Mouse (Mus musculus) liver, adult 2 months (tissue): ENCODE measurements around the gene Spata13. TPM values are rescaled to one million over a fixed set of nuclear protein-coding genes. Genes with fewer than 3 reads are reported as not detected.

Experiments used
- DNase-seq: peaks from one replicate; pipeline ENCODE4 v3.0.0-alpha.2; 2011; ENCODE audit warnings: low read depth, low spot score; ENCODE audit errors: extremely low read depth
- H3K27ac ChIP-seq: fragments of 200-500 bp; replicated peaks from 2 replicates; pipeline ENCODE4 v1.5.1; 2012; ENCODE audit warnings: low read depth, mild to moderate bottlenecking, control low read depth, inconsistent platforms, low read length; ENCODE audit not compliant: insufficient read depth
- H3K27me3 ChIP-seq: fragments of 200-500 bp; 2 replicates; pipeline ENCODE4 v1.6.1; 2012; ENCODE audit warnings: mild to moderate bottlenecking, moderate library complexity, low read length, inconsistent platforms; ENCODE audit not compliant: control insufficient read depth, insufficient read depth
- H3K36me3 ChIP-seq: fragments of 200-500 bp; 2 replicates; pipeline ENCODE4 v1.6.1; 2012; ENCODE audit warnings: low read length, inconsistent platforms; ENCODE audit not compliant: control insufficient read depth, insufficient read depth
- H3K4me1 ChIP-seq: fragments of 200-500 bp; 2 replicates; pipeline ENCODE4 v1.6.1; 2011; ENCODE audit warnings: low read length; ENCODE audit not compliant: control insufficient read depth, insufficient read depth
- H3K4me3 ChIP-seq: fragments of 200-500 bp; 2 replicates; pipeline ENCODE4 v1.5.1; 2011; ENCODE audit warnings: low read depth, mild to moderate bottlenecking, control low read depth, low read length, moderate library complexity; ENCODE audit not compliant: insufficient read depth
- H3K79me2 ChIP-seq: fragments of 200-500 bp; 2 replicates; pipeline ENCODE4 v1.6.1; 2012; ENCODE audit warnings: inconsistent platforms, mild to moderate bottlenecking, low read length, moderate library complexity; ENCODE audit not compliant: control insufficient read depth, insufficient read depth
- H3K9ac ChIP-seq: fragments of 200-500 bp; 2 replicates; pipeline ENCODE4 v1.6.1; 2012; ENCODE audit warnings: low read depth, mild to moderate bottlenecking, control low read depth, inconsistent platforms, low read length
- CTCF ChIP-seq: fragments of 200-500 bp; IDR thresholded peaks from 2 replicates; pipeline ENCODE4 v1.5.1; 2011; ENCODE audit warnings: low read depth, low read length, control low read depth
- POLR2A ChIP-seq: fragments of 200-500 bp; IDR thresholded peaks from 2 replicates; pipeline ENCODE4 v1.6.1; 2011; ENCODE audit warnings: low read length, control low read depth; ENCODE audit not compliant: insufficient read depth; ENCODE audit errors: extremely low read depth
- WGBS: fragments of 180-500 bp; shearing (Covaris S2); methylation state at CpG from one replicate; pipeline ENCODE4 v1.1.7; 2018; 5-methylcytosine and 5-hydroxymethylcytosine counted together
- polyA plus RNA-seq: library from polyadenylated mRNA; depleted of rRNA; stranded (reverse); fragments of >200 nt; gene quantifications from 2 replicates; pipeline ENCODE4 v1.2.3, GENCODE M21; 2012
- total RNA-seq: library from RNA; depleted of rRNA; stranded (reverse); fragments of >200 nt; gene quantifications from 2 replicates; pipeline ENCODE4 v1.2.3, GENCODE M21; 2014

Spata13 gene
- total and polyA plus RNA-seq, 2 experiments, result 11.9 to 20.6 TPM

DNA sequence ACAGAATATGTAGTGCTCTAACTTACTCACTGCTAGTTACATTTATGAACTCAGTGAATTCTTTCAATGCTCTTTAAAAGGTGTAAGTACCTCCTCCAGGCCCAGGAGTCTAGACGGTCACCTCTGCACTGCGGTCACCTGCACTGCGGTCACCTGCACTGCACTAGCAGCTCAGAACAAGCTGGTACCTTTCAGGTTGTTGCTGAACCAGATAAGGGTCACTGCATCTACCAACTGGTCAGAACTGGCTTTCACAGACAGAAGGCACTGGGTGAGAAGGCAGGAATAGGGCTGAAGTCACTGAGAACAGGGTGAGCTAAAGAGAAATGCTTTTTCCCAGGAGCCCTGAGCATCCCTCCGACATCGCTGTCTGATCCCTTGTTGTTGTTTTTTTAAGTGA lies 120.9 kb downstream of the Spata13 start:
- no peak overlapping the region for H3K4me3 ChIP-seq
- H3K9ac ChIP-seq, result no peak overlapping the region
- no peaks in the 10 kb centered on the region for H3K79me2 ChIP-seq
- no peak for TF ChIP-seq POLR2A
- TF ChIP-seq CTCF, result no peak
- H3K27ac ChIP-seq, result no peak overlapping the region
- WGBS, result 96% methylated on average over 5 of the region's 5 CpGs
- no peak for DNase-seq
- no peaks in the 10 kb centered on the region for H3K4me1 ChIP-seq
- H3K27me3 ChIP-seq, result no peaks in the 10 kb centered on the region
- peaks cover 45% of the 10 kb centered on the region for H3K36me3 ChIP-seq

DNA sequence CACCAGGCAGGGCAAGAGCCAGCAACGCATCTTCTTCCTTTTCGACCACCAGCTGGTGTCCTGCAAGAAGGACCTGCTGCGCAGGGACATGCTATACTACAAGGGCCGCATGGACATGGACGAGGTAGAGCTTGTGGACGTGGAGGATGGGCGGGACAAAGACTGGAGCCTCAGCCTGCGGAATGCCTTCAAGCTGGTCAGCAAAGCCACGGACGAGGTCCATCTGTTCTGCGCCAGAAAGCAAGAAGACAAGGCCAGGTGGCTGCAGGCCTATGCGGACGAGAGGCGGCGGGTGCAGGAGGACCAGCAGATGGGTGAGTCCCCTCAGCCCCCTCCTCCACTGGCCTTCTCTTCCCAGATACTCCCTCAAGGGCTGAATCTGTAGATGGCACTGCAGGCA lies 122.5 kb downstream of the Spata13 start:
- Histone ChIP-seq H3K27ac (no peak overlapping the region), H3K9ac (no peak overlapping the region), H3K79me2 (no peaks in the 10 kb centered on the region), H3K4me3 (no peak overlapping the region), H3K36me3 (peaks cover 54% of the 10 kb centered on the region), H3K4me1 (no peaks in the 10 kb centered on the region), H3K27me3 (no peaks in the 10 kb centered on the region)
- 96% methylated on average over 15 of the region's 15 CpGs for WGBS
- TF ChIP-seq CTCF, result no peak
- no peak for TF ChIP-seq POLR2A
- DNase-seq, result no peak

DNA sequence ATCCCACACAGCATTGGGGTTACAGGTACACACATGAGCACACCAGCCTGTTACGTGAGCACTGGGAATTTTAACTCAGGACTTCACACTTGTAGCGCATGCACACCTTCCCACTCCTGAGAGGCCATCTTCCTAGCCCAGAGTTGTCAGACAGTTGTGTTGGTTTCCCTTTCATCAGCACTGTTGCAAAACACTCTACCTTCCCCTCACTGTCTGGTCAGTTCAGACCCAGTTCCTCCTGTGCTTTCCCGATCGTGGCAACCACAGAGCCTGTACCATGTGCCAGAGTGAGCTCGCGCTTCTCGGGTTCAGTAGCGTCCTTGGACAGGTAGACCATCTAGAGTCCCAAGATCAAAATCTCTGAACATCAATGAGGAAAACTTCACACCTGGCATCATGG lies 123.5 kb downstream of the Spata13 start:
- DNase-seq, result no peak
- H3K4me3 ChIP-seq, result no peak overlapping the region
- no peaks in the 10 kb centered on the region for H3K27me3 ChIP-seq
- WGBS, result 91% methylated on average over 8 of the region's 8 CpGs
- no peaks in the 10 kb centered on the region for H3K4me1 ChIP-seq
- no peaks in the 10 kb centered on the region for H3K79me2 ChIP-seq
- TF ChIP-seq CTCF, result no peak
- TF ChIP-seq POLR2A, result no peak
- no peak overlapping the region for H3K9ac ChIP-seq
- peaks cover 60% of the 10 kb centered on the region for H3K36me3 ChIP-seq
- H3K27ac ChIP-seq, result no peak overlapping the region

DNA sequence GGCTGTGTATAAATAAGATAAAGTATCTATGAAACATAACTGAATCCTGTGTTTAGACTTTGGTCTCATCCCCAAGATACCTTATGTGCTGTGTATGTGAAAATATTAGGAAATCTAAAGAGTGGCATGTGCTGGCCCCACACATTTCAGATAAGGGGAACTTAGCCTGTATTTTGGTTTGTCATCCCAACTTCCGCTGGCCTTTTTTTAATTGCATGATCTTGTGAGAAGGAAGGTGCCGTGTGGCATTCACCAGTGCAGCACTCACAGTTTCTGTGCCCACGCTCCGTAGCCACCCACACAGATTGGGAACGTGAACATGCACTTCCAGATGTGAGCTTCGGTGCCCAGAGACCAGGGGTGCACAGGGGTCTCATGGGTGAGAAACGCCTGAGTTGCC lies 123.9 kb downstream of the Spata13 start:
- Histone ChIP-seq H3K27ac (no peak overlapping the region), H3K36me3 (peaks cover 62% of the 10 kb centered on the region), H3K27me3 (no peaks in the 10 kb centered on the region), H3K79me2 (no peaks in the 10 kb centered on the region), H3K4me1 (no peaks in the 10 kb centered on the region), H3K9ac (no peak overlapping the region), H3K4me3 (no peak overlapping the region)
- TF ChIP-seq CTCF (no peak), POLR2A (no peak)
- no peak for DNase-seq
- WGBS, result 98% methylated on average over 7 of the region's 7 CpGs

DNA sequence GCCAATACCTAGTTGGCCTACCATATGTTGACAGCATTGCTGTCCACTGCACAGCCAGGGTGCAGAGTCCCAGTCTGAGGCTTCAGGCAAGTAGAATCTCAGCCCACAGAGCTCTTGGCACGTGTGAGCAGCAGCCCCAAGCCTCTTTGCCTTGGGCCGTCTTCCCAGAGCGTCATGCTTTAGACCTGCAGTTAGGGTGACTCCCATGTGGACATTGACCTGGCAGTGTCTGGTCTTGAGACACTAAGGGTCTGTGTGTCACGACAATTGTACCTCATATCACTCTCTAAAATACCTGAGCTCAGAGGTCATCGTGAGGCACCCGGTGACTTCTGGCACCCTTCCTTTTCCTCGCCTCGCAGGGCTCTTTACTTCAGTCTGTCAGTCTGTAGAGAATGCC lies 125.3 kb downstream of the Spata13 start:
- Histone ChIP-seq H3K4me3 (no peak overlapping the region), H3K27me3 (no peaks in the 10 kb centered on the region), H3K79me2 (no peaks in the 10 kb centered on the region), H3K27ac (no peak overlapping the region), H3K9ac (no peak overlapping the region), H3K4me1 (no peaks in the 10 kb centered on the region), H3K36me3 (peaks cover 59% of the 10 kb centered on the region)
- TF ChIP-seq POLR2A, result no peak
- TF ChIP-seq CTCF, result no peak
- no peak for DNase-seq
- 89% methylated on average over 8 of the region's 8 CpGs for WGBS

DNA sequence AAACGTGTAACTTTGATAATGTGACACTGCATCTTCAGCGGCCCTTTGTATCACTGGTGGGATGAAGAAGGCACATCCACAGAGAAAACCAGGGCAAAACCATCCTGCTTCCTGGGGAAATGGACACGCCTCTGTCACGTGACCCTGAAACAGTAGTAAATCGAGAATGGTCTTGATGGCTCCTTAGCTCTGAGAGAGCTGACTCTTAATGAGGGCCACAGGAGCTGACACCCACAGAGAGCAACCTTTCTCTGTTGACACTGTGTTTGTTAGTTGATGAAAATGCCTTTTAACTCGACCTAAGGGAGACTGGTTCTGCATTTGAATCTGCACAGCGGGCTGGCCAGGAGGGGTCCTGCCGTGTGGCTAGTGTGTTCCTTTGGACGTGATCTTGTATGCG lies 128.0 kb downstream of the Spata13 start:
- no peaks in the 10 kb centered on the region for H3K4me1 ChIP-seq
- TF ChIP-seq POLR2A (no peak), CTCF (no peak)
- no peaks in the 10 kb centered on the region for H3K79me2 ChIP-seq
- H3K9ac ChIP-seq, result no peak overlapping the region
- no peak overlapping the region for H3K27ac ChIP-seq
- no peak for DNase-seq
- no peaks in the 10 kb centered on the region for H3K27me3 ChIP-seq
- 83% methylated on average over 10 of the region's 10 CpGs for WGBS
- H3K36me3 ChIP-seq, result peaks cover 44% of the 10 kb centered on the region
- no peak overlapping the region for H3K4me3 ChIP-seq
